Mouse (Mus musculus) CH12.LX (cell line): Measurements from ENCODE around the gene Myt1l. TPM values are rescaled to one million over a fixed set of nuclear protein-coding genes. Genes with fewer than 3 reads are reported as not detected.

Experiments
- DNase-seq: peaks from one replicate; pipeline ENCODE4 v3.0.0-alpha.2; 2013; ENCODE audit errors: extremely low read depth
- H3K27ac ChIP-seq: 2 replicates; pipeline ENCODE4 v1.5.1; 2012; ENCODE audit warnings: low read depth, mild to moderate bottlenecking, control low read depth, moderate library complexity; ENCODE audit not compliant: insufficient read depth
- H3K27me3 ChIP-seq: replicated peaks from 2 replicates; pipeline ENCODE3; 2012; ENCODE audit warnings: inconsistent platforms
- H3K36me3 ChIP-seq, 2 experiments: replicated peaks in 1 of 2; 2 replicates each; pipeline versions ENCODE3 to v1.6.1; 2012; ENCODE audit warnings: inconsistent platforms in 1 of 2, low read length in 1 of 2, mild to moderate bottlenecking in 1 of 2, mixed read lengths in 1 of 2, moderate library complexity in 1 of 2; ENCODE audit not compliant: control insufficient read depth in 1 of 2, insufficient read depth in 1 of 2
- H3K4me1 ChIP-seq, 2 experiments: 2 replicates each; pipeline ENCODE4 v1.6.1; 2012; ENCODE audit warnings: inconsistent platforms in 1 of 2, moderate library complexity in 1 of 2; ENCODE audit not compliant: insufficient read depth in 2 of 2, control insufficient read depth in 1 of 2
- H3K4me2 ChIP-seq: 2 replicates; pipeline ENCODE4 v1.6.1; 2012; ENCODE audit warnings: low read depth, mild to moderate bottlenecking, control low read depth; ENCODE audit not compliant: poor library complexity, insufficient read depth, severe bottlenecking
- H3K4me3 ChIP-seq, 3 experiments: fragments of 150-350 bp in 1 of 3; sonication (generic) in 1 of 3; replicated peaks in 1 of 3; 2 replicates each; pipeline versions ENCODE3 to v1.5.1; 2011 to 2012; ENCODE audit warnings: low read depth in 2 of 3, low read length in 2 of 3, mild to moderate bottlenecking in 2 of 3, moderate library complexity in 2 of 3, control low read depth in 1 of 3, improper control_type of control experiment in 1 of 3, inconsistent platforms in 1 of 3, mixed read lengths in 1 of 3; ENCODE audit not compliant: poor library complexity in 1 of 3
- H3K79me2 ChIP-seq: replicated peaks from 2 replicates; pipeline ENCODE4 v1.6.1; 2012; ENCODE audit warnings: mild to moderate bottlenecking, moderate library complexity; ENCODE audit not compliant: control insufficient read depth, poor library complexity, insufficient read depth, severe bottlenecking; ENCODE audit errors: extremely low read depth
- H3K9ac ChIP-seq: 2 replicates; pipeline ENCODE4 v1.6.1; 2012; ENCODE audit warnings: low read depth, mild to moderate bottlenecking, control low read depth, moderate library complexity; ENCODE audit not compliant: insufficient read depth
- H3K9me3 ChIP-seq: replicated peaks from 2 replicates; pipeline ENCODE3; 2012; ENCODE audit warnings: low read length, inconsistent platforms, mixed read lengths
- BHLHE40 ChIP-seq: IDR thresholded peaks from 2 replicates; pipeline ENCODE4 v1.6.1; 2011; ENCODE audit warnings: mild to moderate bottlenecking, low read depth, low read length, improper control_type of control experiment
- CHD2 ChIP-seq: IDR thresholded peaks from 2 replicates; pipeline ENCODE4 v1.6.1; 2011; ENCODE audit warnings: low read length, improper control_type of control experiment
- E2F4 ChIP-seq: IDR thresholded peaks from 2 replicates; pipeline ENCODE4 v1.6.1; 2011; ENCODE audit warnings: low read depth, low read length, improper control_type of control experiment; ENCODE audit not compliant: insufficient replicate concordance
- ELF1 ChIP-seq: IDR thresholded peaks from 2 replicates; pipeline ENCODE4 v1.6.1; 2014; ENCODE audit warnings: low read depth, mild to moderate bottlenecking, inconsistent platforms, low read length, improper control_type of control experiment
- EP300 ChIP-seq: IDR thresholded peaks from 2 replicates; pipeline ENCODE4 v1.6.1; 2011; ENCODE audit warnings: low read length, improper control_type of control experiment
- ETS1 ChIP-seq: conservative IDR thresholded peaks from 2 replicates; pipeline ENCODE4 v1.6.1; 2012; ENCODE audit warnings: low read depth, mild to moderate bottlenecking, inconsistent platforms, low read length, improper control_type of control experiment, moderate library complexity
- GABPA ChIP-seq: IDR thresholded peaks from 2 replicates; pipeline ENCODE4 v1.6.1; 2012; ENCODE audit warnings: low read depth, low read length, improper control_type of control experiment, inconsistent platforms; ENCODE audit not compliant: insufficient replicate concordance
- IRF4 ChIP-seq: IDR thresholded peaks from 2 replicates; pipeline ENCODE4 v1.6.1; 2014; ENCODE audit warnings: low read depth, mild to moderate bottlenecking, inconsistent platforms, low read length, improper control_type of control experiment
- JUN ChIP-seq: IDR thresholded peaks from 2 replicates; pipeline ENCODE4 v1.6.1; 2011; ENCODE audit warnings: low read depth, mild to moderate bottlenecking, low read length, improper control_type of control experiment, moderate library complexity; ENCODE audit not compliant: insufficient read depth
- JUND ChIP-seq: conservative IDR thresholded peaks from 2 replicates; pipeline ENCODE4 v1.6.1; 2011; ENCODE audit warnings: low read depth, low read length, improper control_type of control experiment
- KAT2A ChIP-seq: IDR thresholded peaks from 2 replicates; pipeline ENCODE4 v1.6.1; 2012; ENCODE audit warnings: low read length, improper control_type of control experiment, inconsistent platforms; ENCODE audit not compliant: insufficient replicate concordance
- MAZ ChIP-seq: IDR thresholded peaks from 2 replicates; pipeline ENCODE4 v1.6.1; 2012; ENCODE audit warnings: low read depth, mild to moderate bottlenecking, inconsistent platforms, low read length, improper control_type of control experiment, moderate library complexity
- MEF2A ChIP-seq: IDR thresholded peaks from 2 replicates; pipeline ENCODE4 v1.6.1; 2014; ENCODE audit warnings: low read depth, mild to moderate bottlenecking, inconsistent platforms, low read length, improper control_type of control experiment, borderline replicate concordance
- MXI1 ChIP-seq: IDR thresholded peaks from 2 replicates; pipeline ENCODE4 v1.6.1; 2011; ENCODE audit warnings: mild to moderate bottlenecking, low read depth, low read length, improper control_type of control experiment
- MYC ChIP-seq: IDR thresholded peaks from 2 replicates; pipeline ENCODE4 v1.6.1; 2011; ENCODE audit warnings: low read depth, mild to moderate bottlenecking, improper control_type of control experiment, low read length
- NELFE ChIP-seq: IDR thresholded peaks from 2 replicates; pipeline ENCODE4 v1.6.1; 2011; ENCODE audit warnings: low read depth, low read length, improper control_type of control experiment
- NRF1 ChIP-seq: IDR thresholded peaks from 2 replicates; pipeline ENCODE4 v1.6.1; 2014; ENCODE audit warnings: low read depth, mild to moderate bottlenecking, inconsistent platforms, low read length, improper control_type of control experiment, moderate library complexity
- PAX5 ChIP-seq: IDR thresholded peaks from 2 replicates; pipeline ENCODE4 v1.6.1; 2012; ENCODE audit warnings: low read length, inconsistent platforms, mixed read lengths
- POLR2A ChIP-seq: IDR thresholded peaks from 2 replicates; pipeline ENCODE4 v1.6.1; 2011; ENCODE audit warnings: low read depth, mild to moderate bottlenecking, improper control_type of control experiment, low read length
- POLR2AphosphoS2 ChIP-seq: IDR thresholded peaks from 2 replicates; pipeline ENCODE4 v1.6.1; 2011; ENCODE audit warnings: low read depth, low read length, improper control_type of control experiment
- RAD21 ChIP-seq: IDR thresholded peaks from 2 replicates; pipeline ENCODE4 v1.6.1; 2011; ENCODE audit warnings: low read depth, mild to moderate bottlenecking, low read length, improper control_type of control experiment, moderate library complexity
- RCOR1 ChIP-seq: conservative IDR thresholded peaks from 2 replicates; pipeline ENCODE4 v1.6.1; 2012; ENCODE audit warnings: low read depth, mild to moderate bottlenecking, inconsistent platforms, low read length, improper control_type of control experiment
- SIN3A ChIP-seq: IDR thresholded peaks from 2 replicates; pipeline ENCODE4 v1.6.1; 2012; ENCODE audit warnings: low read length, improper control_type of control experiment, inconsistent platforms
- SMC3 ChIP-seq: IDR thresholded peaks from 2 replicates; pipeline ENCODE4 v1.6.1; 2011; ENCODE audit warnings: low read depth, low read length, improper control_type of control experiment
- USF1 ChIP-seq: IDR thresholded peaks from 2 replicates; pipeline ENCODE4 v1.6.1; 2014; ENCODE audit warnings: low read depth, mild to moderate bottlenecking, inconsistent platforms, low read length, improper control_type of control experiment
- USF2 ChIP-seq: conservative IDR thresholded peaks from 2 replicates; pipeline ENCODE4 v1.6.1; 2011; ENCODE audit warnings: low read depth, low read length, improper control_type of control experiment
- ZC3H11A ChIP-seq: IDR thresholded peaks from 2 replicates; pipeline ENCODE4 v1.6.1; 2012; ENCODE audit warnings: low read depth, mild to moderate bottlenecking, inconsistent platforms, low read length, improper control_type of control experiment
- dilution Hi-C: fragments of 300-500 bp; cut with MboI; formaldehyde crosslinking; loops from 2 replicates; pipeline ENCODE4 v1.14.3; 2020; ENCODE audit warnings: low sequenced_read_pairs; ENCODE audit not compliant: extremely low pct_unique_long_range_greater_than_20kb, extremely low pct_ligation_motif_present
- in situ Hi-C: fragments of 300-500 bp; cut with MboI; formaldehyde crosslinking; loops from 3 replicates; pipeline ENCODE4 v1.14.3; 2019; ENCODE audit warnings: low sequenced_read_pairs, low pct_ligation_motif_present, low pct_unique_long_range_greater_than_20kb, mixed read lengths
- polyA plus RNA-seq: library from polyadenylated mRNA; unstranded; fragments of >175 nt; gene quantifications from 2 replicates; pipeline ENCODE4 v1.2.1, GENCODE M21; 2012; ENCODE audit warnings: low read depth; ENCODE audit not compliant: insufficient read length
- total RNA-seq, 2 experiments: library from RNA; depleted of rRNA; stranded (reverse); fragments of 300-350 nt in 1 of 2; fragments of >200 nt in 1 of 2; gene quantifications; 2 replicates each; pipeline ENCODE4 v1.2.3; 2012 to 2014

Myt1l gene
- total and polyA plus RNA-seq, 3 experiments = 0.31 to 1.1 TPM; not detected in 1

GRCm38 (mm10) chr12:29701731-29702316 lies 173.6 kb downstream of the Myt1l start:
- dilution Hi-C loops (no loop called here), in situ Hi-C loops (no loop called here)

GRCm38 (mm10) chr12:29702626-29703025 lies 174.4 kb downstream of the Myt1l start:
- H3K36me3 ChIP-seq = no peaks in the 10 kb centered on the region
- no peaks in the 10 kb centered on the region for H3K27me3 ChIP-seq
- H3K9ac ChIP-seq = no peak overlapping the region
- H3K4me2 ChIP-seq = no peak overlapping the region
- H3K9me3 ChIP-seq = no peaks in the 10 kb centered on the region
- dilution Hi-C loops (no loop called here), in situ Hi-C loops (no loop called here)
- H3K4me3 ChIP-seq = no peak overlapping the region
- H3K79me2 ChIP-seq = no peaks in the 10 kb centered on the region
- H3K27ac ChIP-seq = no peak overlapping the region
- no peak for TF ChIP-seq MEF2A
- TF ChIP-seq POLR2AphosphoS2 = no peak
- TF ChIP-seq MAZ = no peak
- no peak for TF ChIP-seq ZC3H11A
- TF ChIP-seq MXI1 = no peak
- no peak for TF ChIP-seq CHD2
- no peak for TF ChIP-seq ELF1
- TF ChIP-seq RCOR1 = no peak
- TF ChIP-seq USF2 = no peak
- DNase-seq = no peak
- 0 out of 4 replicates have a peak, but pooled peaks cover 0 to 4% of the 10 kb centered on the region in 2 experiments for H3K4me1 ChIP-seq

More at GRCm38 (mm10) chr12:29701731-29702316, 173.6 kb downstream of the Myt1l start:
- H3K27me3 ChIP-seq = no peaks in the 10 kb centered on the region
- no peaks in the 10 kb centered on the region for H3K36me3 ChIP-seq
- H3K9me3 ChIP-seq = no peaks in the 10 kb centered on the region
- H3K27ac ChIP-seq = no peak overlapping the region
- 0 out of 4 replicates have a peak, but pooled peaks cover 0 to 4% of the 10 kb centered on the region in 2 experiments for H3K4me1 ChIP-seq
- H3K4me2 ChIP-seq = no peak overlapping the region
- no peak for TF ChIP-seq PAX5
- no peak for TF ChIP-seq SMC3
- no peak for TF ChIP-seq BHLHE40
- TF ChIP-seq JUND = no peak
- no peak for TF ChIP-seq MYC
- no peak for TF ChIP-seq IRF4
- TF ChIP-seq POLR2A = no peak
- no peak for TF ChIP-seq ETS1
- TF ChIP-seq EP300 = no peak
- TF ChIP-seq SIN3A = no peak
- TF ChIP-seq KAT2A = no peak
- no peak for TF ChIP-seq E2F4
- no peak for TF ChIP-seq USF1
- no peak for TF ChIP-seq RAD21
- no peak for TF ChIP-seq NELFE
- no peak for TF ChIP-seq JUN
- TF ChIP-seq GABPA = no peak
- TF ChIP-seq NRF1 = no peak
- no peak for DNase-seq
- H3K79me2 ChIP-seq = no peaks in the 10 kb centered on the region
- H3K9ac ChIP-seq = no peak overlapping the region
- no peak overlapping the region for H3K4me3 ChIP-seq
